Mouse (Mus musculus): ENCODE results near the gene Gm3411.
"Not testable (repeated sequence)": the region's sequence is repeated elsewhere in the genome, so short reads cannot be mapped to it uniquely, and the experiment has no call there.

Gene Gm3411

DNA sequence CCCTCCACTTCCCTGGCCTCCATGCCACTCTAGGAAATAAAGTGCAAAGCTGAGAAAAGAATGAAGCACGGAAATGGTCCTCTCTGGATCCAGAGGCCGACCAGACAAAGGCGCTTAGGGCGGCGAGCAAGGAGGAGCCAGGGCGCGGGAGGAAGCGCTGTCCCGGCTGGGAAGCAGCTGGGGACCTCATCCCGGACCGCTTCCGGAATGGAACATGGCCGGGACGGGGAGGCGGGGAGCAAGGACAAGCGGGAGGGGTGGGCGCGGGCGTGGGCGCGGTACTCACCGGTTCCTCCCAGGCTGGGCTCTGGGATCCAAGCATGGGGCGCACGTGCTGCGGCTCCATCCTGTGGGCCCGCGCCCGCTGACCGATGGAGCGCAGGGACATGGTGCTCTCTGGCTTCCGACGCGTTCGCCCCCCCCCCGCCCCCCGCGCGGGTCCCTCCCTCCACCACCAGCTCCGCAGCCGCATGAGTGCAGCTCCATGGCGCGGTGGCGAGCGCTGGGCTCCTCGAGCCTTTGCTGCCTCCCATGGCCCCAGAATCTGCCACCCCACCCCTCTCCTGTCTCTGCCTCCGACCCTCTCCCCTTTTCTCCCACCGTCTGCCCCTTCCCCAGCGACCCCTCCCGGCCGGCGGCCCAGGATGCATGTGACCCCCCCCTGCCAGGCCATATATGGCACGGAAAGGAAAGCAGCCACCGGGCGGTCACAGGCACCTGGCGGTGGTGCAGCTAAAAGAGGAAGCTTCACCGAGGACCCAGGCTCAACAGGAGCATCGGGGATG is at the start of gene Gm3411:
Gene Gm3411 (minus strand): TSS at position 320 of the 785 bp plus-strand sequence.
- DNase-seq (ENCODE audit: low read depth in 2 of 2, low spot score in 2 of 2): not testable (repeated sequence)

DNA sequence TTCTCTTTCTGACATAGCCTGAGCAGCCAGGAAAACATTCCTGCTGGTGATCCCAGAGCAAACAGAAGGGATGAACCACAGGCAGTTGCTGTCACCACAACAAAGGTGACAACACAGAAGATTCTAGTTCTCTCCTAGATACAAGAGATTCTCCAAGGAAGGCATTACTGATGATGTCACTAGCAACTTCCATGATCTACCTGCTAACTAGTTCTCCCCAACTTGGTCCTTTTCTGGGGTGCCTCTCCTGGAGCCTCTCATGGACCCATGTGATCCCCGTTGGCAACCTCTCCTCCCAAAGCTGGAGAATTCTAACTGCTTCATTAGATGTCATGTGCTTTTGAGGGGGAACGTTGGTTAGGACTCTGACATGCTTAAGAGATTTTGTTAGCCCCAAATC is 17.7 kb upstream of the Gm3411 start, which contains the start of gene Gm21103:
Gene Gm21103 (minus strand): TSS at position 101 of the 400 bp plus-strand sequence.
- not testable (repeated sequence) for DNase-seq (ENCODE audit: low read depth in 2 of 2, low spot score in 2 of 2)

DNA sequence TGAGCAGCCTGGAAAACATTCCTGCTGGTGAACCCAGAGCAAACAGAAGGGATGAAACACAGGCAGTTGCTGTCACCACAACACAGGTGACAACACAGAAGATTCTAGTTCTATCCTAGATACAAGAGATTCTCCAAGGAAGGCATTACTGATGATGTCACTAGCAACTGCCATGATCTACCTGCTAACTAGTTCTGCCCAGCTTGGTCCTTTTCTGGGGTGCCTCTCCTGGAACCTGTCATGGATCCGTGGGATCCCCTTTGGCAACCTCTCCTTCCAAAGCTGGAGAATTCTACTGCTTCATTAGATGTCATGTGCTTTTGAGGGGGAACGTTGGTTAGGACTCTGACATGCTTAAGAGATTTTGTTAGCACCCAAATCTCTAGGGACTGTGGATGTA is 67.9 kb downstream of the Gm3411 start, which contains the start of gene Gm21560:
Gene Gm21560 (minus strand): TSS at position 101 of the 400 bp plus-strand sequence.
- DNase-seq (ENCODE audit: low read depth in 2 of 2, low spot score in 2 of 2): not testable (repeated sequence)
